Mouse (Mus musculus): ENCODE results near the gene Vti1a. TPM values are rescaled to one million over a fixed set of nuclear protein-coding genes. Genes with fewer than 3 reads are reported as not detected.
A peak's percentile ranks its signal among the peaks of the same experiment; 100 is the strongest.

Vti1a gene
- polyA plus RNA-seq (2015; fragmentation: Nextera tagmentation; extraction: Ambion mirVana), result 19.4 and 20.1 TPM in 2 replicates

GRCm38 (mm10) chr19:55316109-55316714 lies at the start of gene Vti1a:
Gene Vti1a (plus strand): TSS chr19:55316295.
- no peaks in the 10 kb centered on the region; the same call in 1 of the 2 replicates for H3K4me1 ChIP-seq (replicated peaks; ENCODE audit: control insufficient read depth, insufficient read depth)
- H3K27ac ChIP-seq (replicated peaks), result peak within 1 kb of the TSS; percentile 91
- peaks cover 6% of the 10 kb centered on the region for H3K36me3 ChIP-seq (ENCODE audit: control insufficient read depth, insufficient read depth, low read length)
- peak; percentile 95 for ATAC-seq (ENCODE audit: low FRiP score, low TSS enrichment)
- peak within 1 kb of the TSS; percentile 79 for H3K4me2 ChIP-seq (replicated peaks; ENCODE audit: low read depth)
- H3K9ac ChIP-seq (ENCODE audit: low read length), result peak within 1 kb of the TSS; percentile 83
- no peaks in the 10 kb centered on the region for H3K9me3 ChIP-seq (ENCODE audit: control insufficient read depth, low read length)
- no peak for TF ChIP-seq EP300 (optimal IDR thresholded peaks at IDR 0.05)
- peak; percentile 63 for TF ChIP-seq CTCF (IDR thresholded peaks at IDR 0.05; ENCODE audit: low read depth)
- H3K4me3 ChIP-seq (ENCODE audit: low read depth, low read length), result peak within 1 kb of the TSS; percentile 84
- H3K27me3 ChIP-seq (ENCODE audit: control insufficient read depth, insufficient read depth, low read length), result no peaks in the 10 kb centered on the region
- DNase-seq (ENCODE audit: low spot score), result peak; percentile 91
- 2% methylated on average over 48 of the region's 48 CpGs for WGBS

GRCm38 (mm10) chr19:55266786-55267185 lies 49.3 kb upstream of the Vti1a start:
- H3K27ac ChIP-seq (replicated peaks), result peak overlapping the region; percentile 58
- no peaks in the 10 kb centered on the region; the same call in none of the 2 replicates for H3K4me1 ChIP-seq (replicated peaks; ENCODE audit: control insufficient read depth, insufficient read depth)
- H3K9ac ChIP-seq (ENCODE audit: low read length), result no peak overlapping the region
- H3K36me3 ChIP-seq (ENCODE audit: control insufficient read depth, insufficient read depth, low read length), result no peaks in the 10 kb centered on the region
- no peak for ATAC-seq (ENCODE audit: low FRiP score, low TSS enrichment)
- H3K4me2 ChIP-seq (replicated peaks; ENCODE audit: low read depth), result no peak overlapping the region
- no peaks in the 10 kb centered on the region for H3K9me3 ChIP-seq (ENCODE audit: control insufficient read depth, low read length)
- WGBS, result 67% methylated on average over 3 of the region's 3 CpGs
- H3K27me3 ChIP-seq (ENCODE audit: control insufficient read depth, insufficient read depth, low read length), result no peaks in the 10 kb centered on the region
- DNase-seq (ENCODE audit: low spot score), result no peak
- H3K4me3 ChIP-seq (ENCODE audit: low read depth, low read length), result no peak overlapping the region
- TF ChIP-seq EP300 (optimal IDR thresholded peaks at IDR 0.05), result peak; percentile 64
- no peak for TF ChIP-seq CTCF (IDR thresholded peaks at IDR 0.05; ENCODE audit: low read depth)

- Histone ChIP-seq H3K27me3 (ENCODE audit: control insufficient read depth, insufficient read depth, low read length) (no peaks in the 10 kb centered on the region), H3K9ac (ENCODE audit: low read length) (no peak overlapping the region), H3K27ac (replicated peaks) (peak overlapping the region; percentile 58), H3K4me2 (replicated peaks; ENCODE audit: low read depth) (no peak overlapping the region), H3K36me3 (ENCODE audit: control insufficient read depth, insufficient read depth, low read length) (no peaks in the 10 kb centered on the region), H3K9me3 (ENCODE audit: control insufficient read depth, low read length) (no peaks in the 10 kb centered on the region), H3K4me1 (replicated peaks; ENCODE audit: control insufficient read depth, insufficient read depth) (no peaks in the 10 kb centered on the region; the same call in none of the 2 replicates), H3K4me3 (ENCODE audit: low read depth, low read length) (no peak overlapping the region)
- WGBS, result 31% methylated on average over 3 of the region's 3 CpGs
- ATAC-seq (ENCODE audit: low FRiP score, low TSS enrichment), result peak; percentile 82
- DNase-seq (ENCODE audit: low spot score), result peak; percentile 32
- TF ChIP-seq CTCF (IDR thresholded peaks at IDR 0.05; ENCODE audit: low read depth) (no peak), EP300 (optimal IDR thresholded peaks at IDR 0.05) (no peak)
Measured at GRCm38 (mm10) chr19:55268150-55268549, 47.9 kb upstream of the Vti1a start.

GRCm38 (mm10) chr19:55269051-55269450 lies 47.0 kb upstream of the Vti1a start:
- no peak for TF ChIP-seq EP300 (optimal IDR thresholded peaks at IDR 0.05)
- TF ChIP-seq CTCF (IDR thresholded peaks at IDR 0.05; ENCODE audit: low read depth), result no peak
- H3K36me3 ChIP-seq (ENCODE audit: control insufficient read depth, insufficient read depth, low read length), result no peaks in the 10 kb centered on the region
- no peaks in the 10 kb centered on the region for H3K9me3 ChIP-seq (ENCODE audit: control insufficient read depth, low read length)
- no peak for ATAC-seq (ENCODE audit: low FRiP score, low TSS enrichment)
- no peaks in the 10 kb centered on the region for H3K27me3 ChIP-seq (ENCODE audit: control insufficient read depth, insufficient read depth, low read length)
- H3K4me1 ChIP-seq (replicated peaks; ENCODE audit: control insufficient read depth, insufficient read depth), result no peaks in the 10 kb centered on the region; the same call in none of the 2 replicates
- H3K4me3 ChIP-seq (ENCODE audit: low read depth, low read length), result no peak overlapping the region
- no peak overlapping the region; the same call in 1 of the 2 replicates for H3K9ac ChIP-seq (ENCODE audit: low read length)
- no peak for DNase-seq (ENCODE audit: low spot score)
- WGBS, result 69% methylated on average over 5 of the region's 5 CpGs
- H3K4me2 ChIP-seq (replicated peaks; ENCODE audit: low read depth), result no peak overlapping the region
- peak overlapping the region; percentile 45 for H3K27ac ChIP-seq (replicated peaks)

- no peaks in the 10 kb centered on the region; the same call in none of the 2 replicates for H3K4me1 ChIP-seq (replicated peaks; ENCODE audit: control insufficient read depth, insufficient read depth)
- H3K27ac ChIP-seq (replicated peaks), result peak overlapping the region; percentile 77
- H3K27me3 ChIP-seq (ENCODE audit: control insufficient read depth, insufficient read depth, low read length), result no peaks in the 10 kb centered on the region
- no peak overlapping the region for H3K4me2 ChIP-seq (replicated peaks; ENCODE audit: low read depth)
- DNase-seq (ENCODE audit: low spot score) (peak; percentile 55), ATAC-seq (ENCODE audit: low FRiP score, low TSS enrichment) (peak; percentile 82)
- TF ChIP-seq CTCF (IDR thresholded peaks at IDR 0.05; ENCODE audit: low read depth) (no peak), EP300 (optimal IDR thresholded peaks at IDR 0.05) (no peak)
- no peak overlapping the region for H3K4me3 ChIP-seq (ENCODE audit: low read depth, low read length)
- H3K36me3 ChIP-seq (ENCODE audit: control insufficient read depth, insufficient read depth, low read length), result no peaks in the 10 kb centered on the region
- no peak overlapping the region for H3K9ac ChIP-seq (ENCODE audit: low read length)
- WGBS, result 33% methylated on average over 3 of the region's 3 CpGs
- no peaks in the 10 kb centered on the region for H3K9me3 ChIP-seq (ENCODE audit: control insufficient read depth, low read length)
Measured at GRCm38 (mm10) chr19:55271448-55271847, 44.6 kb upstream of the Vti1a start.

- Histone ChIP-seq H3K9me3 (ENCODE audit: control insufficient read depth, low read length) (no peaks in the 10 kb centered on the region), H3K4me1 (replicated peaks; ENCODE audit: control insufficient read depth, insufficient read depth) (no peaks in the 10 kb centered on the region; the same call in none of the 2 replicates), H3K9ac (ENCODE audit: low read length) (no peak overlapping the region), H3K36me3 (ENCODE audit: control insufficient read depth, insufficient read depth, low read length) (no peaks in the 10 kb centered on the region), H3K4me2 (replicated peaks; ENCODE audit: low read depth) (no peak overlapping the region), H3K27ac (replicated peaks) (no peak overlapping the region), H3K27me3 (ENCODE audit: control insufficient read depth, insufficient read depth, low read length) (no peaks in the 10 kb centered on the region), H3K4me3 (ENCODE audit: low read depth, low read length) (no peak overlapping the region)
- ATAC-seq (ENCODE audit: low FRiP score, low TSS enrichment) (no peak), DNase-seq (ENCODE audit: low spot score) (no peak)
- TF ChIP-seq CTCF (IDR thresholded peaks at IDR 0.05; ENCODE audit: low read depth) (no peak), EP300 (optimal IDR thresholded peaks at IDR 0.05) (no peak)
- 79% methylated on average over 6 of the region's 6 CpGs for WGBS
Measured at GRCm38 (mm10) chr19:55273340-55273739, 42.8 kb upstream of the Vti1a start.

Measured in stomach, postnatal 0 days (tissue).